Mouse (Mus musculus) stomach, embryonic 16.5 days (tissue): Measurements from ENCODE around the gene Slit3. TPM values are rescaled to one million over a fixed set of nuclear protein-coding genes. Genes with fewer than 3 reads are reported as not detected.

Experiments used
- ATAC-seq: fragments of 200-750 bp; cut with Nextera tagmentation; 2 replicates; pipeline ENCODE4 v1.8.0; 2017; ENCODE audit warnings: moderate number of reproducible peaks, moderate TSS enrichment; ENCODE audit not compliant: insufficient read depth, low FRiP score
- H3K27ac ChIP-seq: fragments of 300-500 bp; sonication (generic); 2 replicates; pipeline ENCODE4 v1.5.1; 2014; ENCODE audit warnings: low read length
- H3K27me3 ChIP-seq: fragments of 300-500 bp; sonication (generic); 2 replicates; pipeline ENCODE4 v1.6.1; 2014; ENCODE audit warnings: low read length, control low read depth, mixed read lengths; ENCODE audit not compliant: control insufficient read depth, insufficient read depth
- H3K36me3 ChIP-seq: fragments of 300-500 bp; sonication (generic); 2 replicates; pipeline ENCODE4 v1.6.1; 2014; ENCODE audit warnings: low read length; ENCODE audit not compliant: control insufficient read depth, insufficient read depth
- H3K4me1 ChIP-seq: fragments of 300-500 bp; sonication (generic); 2 replicates; pipeline ENCODE4 v1.6.1; 2014; ENCODE audit warnings: low read length, control low read depth, mixed read lengths; ENCODE audit not compliant: control insufficient read depth, insufficient read depth
- H3K4me2 ChIP-seq: fragments of 300-500 bp; sonication (generic); 2 replicates; pipeline ENCODE4 v1.6.1; 2014; ENCODE audit warnings: low read depth, low read length, mixed read lengths
- H3K4me3 ChIP-seq: fragments of 300-500 bp; sonication (generic); replicated peaks from 2 replicates; pipeline ENCODE4 v1.5.1; 2014; ENCODE audit warnings: mild to moderate bottlenecking, low read length
- H3K9ac ChIP-seq: fragments of 300-500 bp; sonication (generic); 2 replicates; pipeline ENCODE4 v1.6.1; 2014; ENCODE audit warnings: low read length
- H3K9me3 ChIP-seq: fragments of 300-500 bp; sonication (generic); replicated peaks from 2 replicates; pipeline ENCODE4 v1.6.1; 2016; ENCODE audit warnings: low read length, control low read depth; ENCODE audit not compliant: control insufficient read depth
- WGBS: fragments of 180-500 bp; shearing (Covaris S2); extraction: QIAGEN DNeasy Blood & Tissue Kit; methylation state at CpG from one replicate; pipeline ENCODE4 v1.1.7; 2014; 5-methylcytosine and 5-hydroxymethylcytosine counted together
- polyA plus RNA-seq: library from polyadenylated mRNA; unstranded; fragments of >200 nt; fragmentation: Nextera tagmentation; extraction: Ambion mirVana; gene quantifications from 2 replicates; pipeline ENCODE4 v1.2.1, GENCODE M21; 2015

Slit3 gene
- polyA plus RNA-seq, 1 experiment from 2014 or later: 9.4 TPM

DNA sequence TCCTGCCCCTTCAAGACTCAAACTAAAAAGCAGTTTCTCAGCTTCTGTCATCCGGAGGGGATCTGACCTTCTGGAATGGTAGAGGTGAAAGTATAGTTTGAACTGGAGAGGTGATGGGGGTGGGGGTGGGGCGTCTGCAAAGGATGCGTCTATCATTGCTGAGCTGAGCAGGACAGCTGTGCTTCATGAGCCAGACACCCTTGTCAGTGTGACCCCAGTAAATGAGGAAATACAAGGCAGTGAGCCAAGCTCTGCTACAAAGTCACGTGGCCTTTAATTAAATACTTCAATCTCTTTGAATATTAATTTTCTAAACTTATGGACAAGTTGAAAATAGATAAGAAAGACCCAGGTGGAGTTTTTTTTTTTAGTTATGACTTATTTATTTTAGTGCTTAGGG, 300.7 kb downstream of the Slit3 start:
- H3K4me3 ChIP-seq: no peak overlapping the region
- no peaks in the 10 kb centered on the region for H3K36me3 ChIP-seq
- no peak overlapping the region for H3K27ac ChIP-seq
- 30% methylated on average over 4 of the region's 4 CpGs for WGBS
- no peak overlapping the region for H3K4me2 ChIP-seq
- H3K9ac ChIP-seq: no peak overlapping the region
- ATAC-seq: no peak
- no peaks in the 10 kb centered on the region for H3K9me3 ChIP-seq
- H3K27me3 ChIP-seq: no peaks in the 10 kb centered on the region
- peaks cover 31% of the 10 kb centered on the region for H3K4me1 ChIP-seq

DNA sequence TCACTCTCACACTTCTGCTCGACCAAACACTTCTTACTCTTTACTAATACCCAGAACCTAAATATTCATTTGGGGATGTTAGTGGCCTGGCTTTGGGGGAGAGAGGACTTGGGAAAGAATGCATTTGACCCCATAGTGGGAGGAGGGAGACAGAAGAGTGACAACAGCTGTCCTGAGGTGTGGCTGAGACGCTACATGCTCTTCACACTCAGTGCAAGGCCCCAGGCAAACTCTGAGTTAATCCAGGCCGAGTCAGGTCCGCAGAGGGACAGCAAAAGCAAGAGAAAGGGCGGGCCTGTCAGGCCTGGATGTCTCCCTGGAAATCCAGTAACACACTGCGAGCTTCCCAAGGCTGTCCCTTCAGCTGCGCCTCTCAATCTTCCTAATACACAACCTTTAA, 307.0 kb downstream of the Slit3 start:
- no peak overlapping the region for H3K4me3 ChIP-seq
- H3K9me3 ChIP-seq: no peaks in the 10 kb centered on the region
- no peaks in the 10 kb centered on the region for H3K36me3 ChIP-seq
- H3K27me3 ChIP-seq: no peaks in the 10 kb centered on the region
- no peaks in the 10 kb centered on the region for H3K4me1 ChIP-seq
- ATAC-seq: no peak
- H3K27ac ChIP-seq: no peak overlapping the region
- WGBS: 51% methylated on average over 7 of the region's 7 CpGs
- no peak overlapping the region for H3K4me2 ChIP-seq
- no peak overlapping the region for H3K9ac ChIP-seq

DNA sequence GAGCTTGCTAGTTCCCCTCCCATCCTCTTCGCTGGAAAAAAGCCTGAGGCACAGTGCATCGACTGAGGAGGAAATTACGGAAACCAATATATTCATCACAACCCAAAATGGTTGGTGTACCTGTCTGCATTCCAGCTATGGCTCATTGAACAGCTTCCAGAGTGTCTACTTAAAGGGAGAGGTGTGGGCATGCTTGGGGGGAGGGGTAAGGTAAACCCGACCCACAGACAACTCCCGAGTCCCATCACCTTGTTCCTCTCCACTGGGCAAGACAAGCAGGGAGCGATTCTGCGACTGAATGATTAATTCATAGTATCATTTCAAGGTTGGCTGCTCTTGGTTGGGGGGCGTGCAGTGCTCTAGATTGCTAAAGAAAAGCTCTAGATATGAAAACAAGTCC, 310.1 kb downstream of the Slit3 start:
- WGBS: 79% methylated on average over 8 of the region's 8 CpGs
- ATAC-seq: no peak
- no peaks in the 10 kb centered on the region for H3K27me3 ChIP-seq
- no peaks in the 10 kb centered on the region for H3K9me3 ChIP-seq
- no peak overlapping the region for H3K27ac ChIP-seq
- no peak overlapping the region for H3K4me2 ChIP-seq
- H3K9ac ChIP-seq: no peak overlapping the region
- no peaks in the 10 kb centered on the region for H3K4me1 ChIP-seq
- no peak overlapping the region for H3K4me3 ChIP-seq
- H3K36me3 ChIP-seq: no peaks in the 10 kb centered on the region

DNA sequence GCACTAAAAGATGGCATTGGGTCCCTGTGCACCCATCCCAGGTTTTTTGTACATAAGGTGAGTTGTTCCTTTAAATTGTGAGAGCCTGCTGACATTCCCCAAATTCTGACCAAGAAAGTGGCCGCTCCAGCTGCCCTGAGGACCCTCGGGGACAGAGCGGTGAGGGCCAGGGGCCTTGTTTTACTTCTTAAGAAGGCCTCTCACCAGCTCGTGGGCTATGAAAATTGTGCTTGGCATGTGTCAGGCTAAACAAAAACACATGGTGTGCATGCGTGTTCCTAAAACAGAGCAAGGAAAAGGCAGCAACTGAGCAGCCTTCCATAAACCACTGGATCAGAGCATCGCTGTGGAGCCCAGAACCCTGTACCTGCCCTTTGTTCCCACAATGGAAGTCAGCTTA, 316.5 kb downstream of the Slit3 start:
- H3K27me3 ChIP-seq: no peaks in the 10 kb centered on the region
- ATAC-seq: no peak
- H3K9me3 ChIP-seq: no peaks in the 10 kb centered on the region
- H3K36me3 ChIP-seq: no peaks in the 10 kb centered on the region
- 0 out of 2 replicates have a peak, but pooled peaks cover 2% of the 10 kb centered on the region for H3K4me1 ChIP-seq
- WGBS: 84% methylated on average over 6 of the region's 6 CpGs
- H3K9ac ChIP-seq: no peak overlapping the region
- H3K4me3 ChIP-seq: no peak overlapping the region
- H3K27ac ChIP-seq: no peak overlapping the region
- H3K4me2 ChIP-seq: no peak overlapping the region

DNA sequence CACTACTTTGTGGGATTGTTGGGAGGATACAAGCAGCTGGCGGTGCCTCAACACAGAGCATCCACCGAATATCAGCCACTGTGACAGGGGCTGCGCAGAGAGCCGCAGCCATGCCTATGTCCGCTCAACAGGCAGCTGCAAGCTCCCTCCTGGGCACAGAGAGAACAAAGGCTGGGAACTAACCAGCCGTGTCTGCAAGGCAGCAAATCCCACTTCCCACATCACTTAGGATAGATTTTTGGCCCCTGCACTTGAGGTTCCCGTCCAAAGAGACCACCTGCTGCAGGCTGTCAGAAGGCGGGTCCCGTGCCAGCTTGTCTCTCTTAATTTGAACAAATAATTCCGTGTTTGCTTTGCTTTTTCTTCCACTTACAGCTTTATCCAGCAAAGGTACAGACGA, 319.2 kb downstream of the Slit3 start:
- ATAC-seq: no peak
- H3K27me3 ChIP-seq: no peaks in the 10 kb centered on the region
- no peaks in the 10 kb centered on the region for H3K36me3 ChIP-seq
- H3K9ac ChIP-seq: no peak overlapping the region
- H3K4me2 ChIP-seq: no peak overlapping the region
- 0 out of 2 replicates have a peak, but pooled peaks cover 2% of the 10 kb centered on the region for H3K4me1 ChIP-seq
- WGBS: 63% methylated on average over 11 of the region's 11 CpGs
- H3K27ac ChIP-seq: no peak overlapping the region
- no peak overlapping the region for H3K4me3 ChIP-seq
- H3K9me3 ChIP-seq: no peaks in the 10 kb centered on the region

DNA sequence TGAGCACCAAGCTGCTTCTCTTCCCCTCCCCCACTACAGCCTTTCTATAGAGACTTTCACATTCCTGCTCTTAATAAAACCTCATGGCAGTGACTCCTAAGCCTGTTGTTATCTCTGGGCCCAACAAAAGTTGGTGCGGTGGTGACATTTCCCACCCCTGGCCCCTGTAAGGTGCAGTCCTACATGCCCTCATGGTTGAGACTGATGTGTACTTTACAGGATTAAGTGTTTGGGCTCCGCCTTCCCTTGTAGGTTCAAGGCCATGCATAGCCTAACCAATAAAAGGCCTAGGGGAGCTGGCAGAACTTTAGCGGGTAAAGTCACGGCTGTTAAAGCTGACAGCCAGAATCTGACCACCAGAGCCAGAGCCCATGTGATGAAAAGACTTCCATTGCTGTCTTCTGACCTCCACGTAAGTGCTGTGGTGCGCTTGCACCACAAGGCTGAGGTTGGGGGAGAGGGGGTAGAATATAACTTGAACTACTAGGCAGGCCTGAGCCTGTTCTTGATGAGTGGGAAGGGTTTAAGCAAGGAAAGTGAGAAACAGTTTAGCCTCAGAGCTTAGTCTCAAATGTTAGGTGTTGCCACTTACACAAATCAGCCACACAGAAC, 323.6 kb downstream of the Slit3 start:
- H3K4me1 ChIP-seq: peaks cover 18% of the 10 kb centered on the region; the same call in 1 of the 2 replicates
- H3K4me2 ChIP-seq: no peak overlapping the region
- 72% methylated on average over 6 of the region's 6 CpGs for WGBS
- no peaks in the 10 kb centered on the region for H3K9me3 ChIP-seq
- H3K36me3 ChIP-seq: no peaks in the 10 kb centered on the region
- H3K27ac ChIP-seq: peak overlapping the region; percentile 70
- no peak overlapping the region for H3K9ac ChIP-seq
- H3K4me3 ChIP-seq: no peak overlapping the region
- no peaks in the 10 kb centered on the region for H3K27me3 ChIP-seq
- ATAC-seq: 0 out of 2 replicates have a peak, but pooled peaks have one; percentile 51

DNA sequence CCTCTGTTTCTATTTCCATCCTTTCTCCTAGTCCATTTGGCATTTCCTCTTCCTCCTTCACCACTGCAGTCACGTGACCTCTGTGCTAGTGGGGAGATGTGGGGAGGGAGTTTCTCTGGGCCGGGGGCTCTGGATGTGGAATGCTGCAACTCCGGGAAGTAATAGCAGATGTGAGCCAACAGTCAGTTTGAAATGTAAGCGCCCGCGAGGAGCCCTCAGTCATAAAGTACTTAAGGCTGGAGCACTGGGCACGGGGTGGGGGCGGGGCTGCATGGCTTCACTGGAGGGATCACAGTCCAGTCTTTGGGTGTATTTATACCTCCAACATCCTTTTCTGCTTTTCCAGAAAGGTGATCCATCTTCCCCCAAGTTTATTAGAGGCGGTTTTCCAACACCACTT, 326.9 kb downstream of the Slit3 start:
- Histone ChIP-seq H3K4me1 (peaks cover 15% of the 10 kb centered on the region; the same call in 1 of the 2 replicates), H3K9me3 (no peaks in the 10 kb centered on the region), H3K4me3 (no peak overlapping the region), H3K36me3 (no peaks in the 10 kb centered on the region), H3K4me2 (no peak overlapping the region), H3K9ac (no peak overlapping the region), H3K27me3 (no peaks in the 10 kb centered on the region), H3K27ac (no peak overlapping the region)
- WGBS: 38% methylated on average over 9 of the region's 9 CpGs
- ATAC-seq: peak; percentile 41; the same call in 1 of the 2 replicates

DNA sequence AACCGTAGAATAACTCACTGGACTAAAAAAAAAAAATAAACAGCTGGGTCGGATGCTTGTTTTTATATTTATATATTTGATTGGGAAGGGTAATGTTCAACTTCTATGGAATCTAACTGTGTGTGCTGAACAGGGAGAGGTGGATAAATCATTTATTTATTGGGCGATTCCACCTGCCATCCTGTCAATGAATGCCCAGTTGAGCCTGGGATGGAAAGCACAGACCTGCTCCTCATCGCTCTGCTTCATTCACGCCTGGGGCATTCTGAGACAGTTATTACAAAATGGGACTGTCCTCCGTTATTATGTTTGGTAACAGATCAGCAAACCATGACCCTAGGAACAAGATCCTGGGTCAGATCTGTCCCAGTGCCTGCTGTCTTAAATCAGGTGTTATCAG, 328.2 kb downstream of the Slit3 start:
- no peak for ATAC-seq
- H3K4me3 ChIP-seq: no peak overlapping the region
- no peaks in the 10 kb centered on the region for H3K27me3 ChIP-seq
- no peak overlapping the region for H3K9ac ChIP-seq
- H3K4me1 ChIP-seq: peaks cover 15% of the 10 kb centered on the region; the same call in 1 of the 2 replicates
- no peaks in the 10 kb centered on the region for H3K36me3 ChIP-seq
- H3K27ac ChIP-seq: no peak overlapping the region
- H3K4me2 ChIP-seq: no peak overlapping the region
- no peaks in the 10 kb centered on the region for H3K9me3 ChIP-seq
- WGBS: 87% methylated on average over 6 of the region's 6 CpGs

DNA sequence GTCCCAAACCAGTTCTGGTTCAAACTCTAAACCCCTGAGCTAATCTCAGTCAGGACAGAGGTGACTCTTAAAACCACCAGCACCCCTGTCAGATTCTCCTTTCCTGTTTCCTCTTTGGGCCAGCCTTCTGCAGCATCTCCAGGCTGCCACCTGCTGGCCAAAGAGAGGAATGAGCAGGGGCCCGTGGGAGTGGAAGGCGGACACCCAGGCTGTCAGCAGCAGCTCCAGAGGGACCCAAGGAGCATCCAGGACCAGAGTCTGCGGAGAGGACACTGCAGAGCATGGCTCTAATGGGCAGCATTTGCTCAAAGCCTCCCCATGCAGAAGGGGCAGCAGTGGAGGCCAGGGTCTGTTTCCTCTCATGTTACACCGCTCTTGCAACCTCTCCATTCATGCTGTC, 330.6 kb downstream of the Slit3 start:
- no peak overlapping the region for H3K4me2 ChIP-seq
- H3K4me1 ChIP-seq: peaks cover 9% of the 10 kb centered on the region; the same call in 1 of the 2 replicates
- no peak overlapping the region for H3K27ac ChIP-seq
- no peak for ATAC-seq
- no peak overlapping the region for H3K9ac ChIP-seq
- H3K36me3 ChIP-seq: no peaks in the 10 kb centered on the region
- H3K9me3 ChIP-seq: no peaks in the 10 kb centered on the region
- no peak overlapping the region for H3K4me3 ChIP-seq
- H3K27me3 ChIP-seq: no peaks in the 10 kb centered on the region
- 38% methylated on average over 4 of the region's 4 CpGs for WGBS
